Mouse (Mus musculus) megakaryocyte, embryonic 14.5 days (primary cell): ENCODE data around the gene Icam5. TPM values are rescaled to one million over a fixed set of nuclear protein-coding genes. Genes with fewer than 3 reads are reported as not detected.
"Not testable (repeated sequence)": the region's sequence is repeated elsewhere in the genome, so short reads cannot be mapped to it uniquely, and the experiment has no call there.

Experiments used
- H3K27me3 ChIP-seq: replicated peaks from 2 replicates; pipeline ENCODE3; 2012; ENCODE audit warnings: inconsistent platforms
- H3K36me3 ChIP-seq: replicated peaks from 2 replicates; pipeline ENCODE3; 2012; ENCODE audit warnings: low read length, inconsistent platforms, mixed read lengths
- H3K4me1 ChIP-seq: 2 replicates; pipeline ENCODE4 v1.6.1; 2012; ENCODE audit warnings: inconsistent platforms
- H3K4me3 ChIP-seq: replicated peaks from 2 replicates; pipeline ENCODE3; 2012; ENCODE audit warnings: moderate library complexity, mild to moderate bottlenecking, inconsistent platforms
- H3K9me3 ChIP-seq: 2 replicates; pipeline ENCODE4 v1.6.1; 2012; ENCODE audit warnings: inconsistent platforms
- FLI1 ChIP-seq: IDR thresholded peaks from 2 replicates; pipeline ENCODE4 v1.6.1; 2012; ENCODE audit warnings: low read length, inconsistent platforms, mixed read lengths
- GATA1 ChIP-seq: IDR thresholded peaks from 3 replicates; pipeline ENCODE4 v1.6.1; 2012; ENCODE audit warnings: mixed read lengths, low read length, inconsistent platforms, borderline replicate concordance
- polyA plus RNA-seq: library from polyadenylated mRNA; stranded (reverse); fragments of >175 nt; gene quantifications from 2 replicates; pipeline ENCODE4 v1.2.3, GENCODE M21; 2012; ENCODE audit warnings: low replicate concordance; ENCODE audit not compliant: insufficient read depth

Icam5 gene
- polyA plus RNA-seq, 1 experiment, result 3.0 TPM

DNA sequence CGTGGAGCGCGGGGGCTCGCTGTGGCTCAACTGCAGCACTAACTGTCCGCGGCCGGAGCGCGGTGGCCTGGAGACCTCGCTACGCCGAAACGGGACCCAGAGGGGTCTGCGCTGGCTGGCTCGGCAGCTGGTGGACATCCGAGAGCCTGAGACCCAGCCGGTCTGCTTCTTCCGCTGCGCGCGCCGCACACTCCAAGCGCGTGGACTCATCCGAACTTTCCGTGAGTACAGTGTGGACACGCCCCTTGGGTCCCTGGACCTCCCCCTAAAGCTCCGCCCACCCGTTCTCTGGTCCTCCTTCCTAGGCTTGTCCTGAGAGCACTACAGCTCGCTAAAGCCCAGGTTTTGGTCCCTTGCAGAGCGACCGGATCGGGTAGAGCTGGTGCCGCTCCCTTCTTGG lies 1.3 kb downstream of the Icam5 start:
- Histone ChIP-seq H3K4me3 (peak overlapping the region; percentile 94), H3K9me3 (peaks cover 10% of the 10 kb centered on the region; the same call in 1 of the 2 replicates), H3K4me1 (peaks cover 96% of the 10 kb centered on the region), H3K27me3 (peaks cover 66% of the 10 kb centered on the region), H3K36me3 (peaks cover 1% of the 10 kb centered on the region)
- TF ChIP-seq FLI1, result no peak
- TF ChIP-seq GATA1, result no peak

DNA sequence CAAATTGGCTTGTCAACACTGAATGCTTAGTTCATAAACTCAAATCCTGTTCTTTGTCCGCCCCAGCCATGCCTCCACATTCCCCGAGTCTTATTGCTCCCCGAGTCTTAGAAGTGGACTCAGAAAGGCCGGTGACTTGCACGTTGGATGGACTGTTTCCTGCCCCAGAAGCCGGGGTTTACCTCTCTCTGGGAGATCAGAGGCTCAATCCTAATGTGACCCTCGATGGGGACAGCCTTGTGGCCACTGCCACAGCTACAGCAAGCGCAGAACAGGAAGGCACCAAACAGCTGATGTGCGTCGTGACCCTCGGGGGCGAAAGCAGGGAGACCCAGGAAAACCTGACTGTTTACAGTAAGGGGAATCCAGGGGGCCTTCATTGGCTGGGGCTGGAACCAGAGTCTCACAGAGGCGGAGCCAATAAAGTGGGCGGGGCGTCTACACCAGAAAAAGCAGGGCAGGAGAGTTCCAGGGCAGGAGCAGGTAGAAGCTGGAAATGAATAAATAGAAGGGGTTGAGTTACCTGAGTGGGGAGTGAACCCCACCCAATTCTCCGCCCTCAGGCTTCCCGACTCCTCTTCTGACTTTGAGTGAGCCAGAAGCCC lies 2.7 kb downstream of the Icam5 start:
- peaks cover 77% of the 10 kb centered on the region for H3K27me3 ChIP-seq

DNA sequence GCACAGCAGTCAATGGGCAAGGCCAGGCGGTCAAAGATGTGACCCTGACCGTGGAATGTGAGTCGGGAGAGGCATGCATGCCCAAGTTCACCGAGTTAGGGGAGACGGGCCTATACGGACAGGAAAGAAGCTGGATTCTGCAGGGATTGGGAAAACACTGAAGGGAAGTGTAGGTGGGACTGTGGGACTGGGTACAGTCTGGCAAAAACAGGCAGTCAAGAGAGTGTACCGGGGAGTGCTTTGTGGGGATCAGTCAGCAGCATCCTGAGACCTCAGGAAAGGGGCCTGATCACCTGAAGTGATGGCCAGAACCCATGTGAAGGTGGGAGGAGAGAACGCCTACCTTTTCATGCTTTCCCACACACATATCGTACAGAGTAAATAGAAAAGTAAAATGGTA lies 3.7 kb downstream of the Icam5 start:
- Histone ChIP-seq H3K4me1 (peaks cover 80% of the 10 kb centered on the region), H3K4me3 (peak overlapping the region; percentile 85), H3K9me3 (peaks cover 23% of the 10 kb centered on the region), H3K36me3 (no peaks in the 10 kb centered on the region), H3K27me3 (peaks cover 85% of the 10 kb centered on the region)
- TF ChIP-seq GATA1 (no peak), FLI1 (no peak)

More for the DNA sequence above, 2.7 kb downstream of the Icam5 start:
- Histone ChIP-seq H3K4me1 (peaks cover 85% of the 10 kb centered on the region), H3K36me3 (no peaks in the 10 kb centered on the region), H3K4me3 (peak overlapping the region; percentile 85), H3K9me3 (peaks cover 21% of the 10 kb centered on the region)
- no peak for TF ChIP-seq GATA1
- TF ChIP-seq FLI1, result no peak

DNA sequence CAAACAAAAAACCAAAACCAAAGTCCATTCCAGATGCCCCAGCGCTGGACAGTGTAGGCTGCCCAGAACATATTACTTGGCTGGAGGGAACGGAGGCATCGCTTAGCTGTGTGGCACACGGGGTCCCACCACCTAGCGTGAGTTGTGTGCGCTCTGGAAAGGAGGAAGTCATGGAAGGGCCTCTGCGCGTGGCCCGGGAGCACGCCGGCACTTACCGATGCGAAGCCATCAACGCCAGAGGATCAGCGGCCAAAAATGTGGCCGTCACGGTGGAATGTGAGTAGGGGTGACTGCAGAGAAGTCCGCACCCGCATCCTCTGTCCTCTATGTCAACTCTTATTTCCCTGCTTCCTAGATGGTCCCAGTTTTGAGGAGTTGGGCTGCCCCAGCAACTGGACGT lies 4.3 kb downstream of the Icam5 start:
- peaks cover 23% of the 10 kb centered on the region for H3K9me3 ChIP-seq
- peak overlapping the region; percentile 85 for H3K4me3 ChIP-seq
- no peaks in the 10 kb centered on the region for H3K36me3 ChIP-seq
- no peak for TF ChIP-seq GATA1
- no peak for TF ChIP-seq FLI1
- H3K27me3 ChIP-seq, result peaks cover 85% of the 10 kb centered on the region
- peaks cover 80% of the 10 kb centered on the region for H3K4me1 ChIP-seq

DNA sequence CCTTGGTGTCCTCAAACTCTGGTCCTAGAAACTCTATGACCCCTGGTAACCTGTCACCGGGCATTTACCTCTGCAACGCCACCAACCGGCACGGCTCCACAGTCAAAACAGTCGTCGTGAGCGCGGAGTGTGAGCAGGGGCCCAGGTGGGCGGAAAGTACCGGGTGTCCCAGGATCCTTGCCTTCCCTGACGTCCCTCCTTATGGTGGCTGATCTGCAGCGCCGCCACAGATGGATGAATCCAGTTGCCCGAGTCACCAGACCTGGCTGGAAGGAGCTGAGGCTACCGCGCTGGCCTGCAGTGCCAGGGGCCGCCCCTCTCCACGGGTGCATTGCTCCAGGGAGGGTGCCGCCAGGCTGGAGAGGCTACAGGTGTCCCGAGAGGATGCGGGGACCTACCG lies 4.8 kb downstream of the Icam5 start:
- peak overlapping the region; percentile 85 for H3K4me3 ChIP-seq
- no peaks in the 10 kb centered on the region for H3K36me3 ChIP-seq
- TF ChIP-seq FLI1 (no peak), GATA1 (no peak)
- H3K27me3 ChIP-seq, result peaks cover 85% of the 10 kb centered on the region
- peaks cover 80% of the 10 kb centered on the region for H3K4me1 ChIP-seq
- H3K9me3 ChIP-seq, result peaks cover 23% of the 10 kb centered on the region

DNA sequence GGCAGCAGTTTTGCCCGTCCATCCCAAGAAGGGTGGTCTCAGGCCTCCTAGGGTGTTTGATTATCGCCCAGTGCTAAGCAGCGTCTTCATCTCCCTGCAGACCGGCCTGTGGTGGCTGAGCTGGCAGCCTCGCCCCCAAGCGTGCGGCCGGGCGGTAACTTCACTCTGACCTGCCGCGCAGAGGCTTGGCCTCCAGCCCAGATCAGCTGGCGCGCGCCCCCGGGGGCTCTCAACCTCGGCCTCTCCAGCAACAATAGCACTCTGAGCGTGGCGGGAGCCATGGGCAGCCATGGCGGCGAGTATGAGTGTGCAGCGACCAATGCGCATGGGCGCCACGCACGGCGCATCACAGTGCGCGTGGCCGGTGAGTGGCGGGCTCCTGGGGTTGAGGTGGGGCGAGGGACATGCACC lies 5.6 kb downstream of the Icam5 start:
- Histone ChIP-seq H3K27me3 (peaks cover 78% of the 10 kb centered on the region), H3K4me1 (peaks cover 74% of the 10 kb centered on the region), H3K4me3 (peak overlapping the region; percentile 85), H3K36me3 (no peaks in the 10 kb centered on the region), H3K9me3 (peaks cover 23% of the 10 kb centered on the region)
- TF ChIP-seq FLI1 (no peak), GATA1 (no peak)

DNA sequence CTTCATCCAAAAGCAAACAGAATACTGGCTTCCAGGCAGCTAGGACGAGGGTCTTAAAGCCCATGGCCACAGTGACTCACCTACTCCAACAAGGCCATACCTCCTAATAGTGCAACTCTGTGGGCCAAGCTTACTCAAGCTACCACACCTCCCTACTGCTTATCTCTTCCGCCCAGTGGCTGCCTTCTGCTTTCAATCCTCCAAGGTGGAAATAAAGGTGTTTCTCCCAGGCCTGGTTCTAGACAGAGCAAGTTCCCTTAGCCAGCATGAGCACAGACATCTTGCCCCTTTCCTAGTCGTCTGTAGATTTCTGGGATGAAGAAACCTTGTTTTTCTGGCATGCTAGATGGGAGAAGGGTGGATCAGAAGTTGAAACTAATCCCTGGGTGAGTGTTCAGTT lies 7.9 kb downstream of the Icam5 start:
- TF ChIP-seq FLI1, result no peak
- Histone ChIP-seq H3K27me3 (peaks cover 57% of the 10 kb centered on the region), H3K4me3 (no peak overlapping the region), H3K4me1 (peaks cover 59% of the 10 kb centered on the region), H3K36me3 (no peaks in the 10 kb centered on the region), H3K9me3 (peaks cover 23% of the 10 kb centered on the region)

DNA sequence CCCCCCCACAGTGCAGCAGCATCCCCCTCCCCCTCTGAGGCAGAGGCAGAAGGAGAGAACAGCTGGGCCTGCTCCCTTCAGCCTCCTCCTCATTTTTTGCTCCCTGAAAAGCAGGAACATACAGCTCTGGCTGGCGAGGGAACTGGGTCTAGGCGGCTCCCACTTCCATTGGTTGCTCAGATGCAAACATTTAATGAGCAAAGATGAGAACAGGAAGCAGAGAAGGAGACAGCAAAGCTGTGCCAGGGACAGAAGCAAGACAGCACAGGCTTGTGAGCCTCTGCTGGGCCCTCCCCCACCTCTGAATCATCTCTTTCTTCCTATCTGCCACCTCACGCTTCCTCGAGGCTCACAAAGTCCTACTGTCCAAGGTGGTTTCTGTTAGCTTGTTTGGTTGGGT lies 9.4 kb downstream of the Icam5 start:
- H3K27me3 ChIP-seq, result peaks cover 51% of the 10 kb centered on the region
- no peaks in the 10 kb centered on the region for H3K36me3 ChIP-seq
- TF ChIP-seq GATA1, result no peak
- no peak for TF ChIP-seq FLI1
- H3K9me3 ChIP-seq, result peaks cover 23% of the 10 kb centered on the region
- H3K4me3 ChIP-seq, result no peak overlapping the region
- peaks cover 43% of the 10 kb centered on the region for H3K4me1 ChIP-seq

DNA sequence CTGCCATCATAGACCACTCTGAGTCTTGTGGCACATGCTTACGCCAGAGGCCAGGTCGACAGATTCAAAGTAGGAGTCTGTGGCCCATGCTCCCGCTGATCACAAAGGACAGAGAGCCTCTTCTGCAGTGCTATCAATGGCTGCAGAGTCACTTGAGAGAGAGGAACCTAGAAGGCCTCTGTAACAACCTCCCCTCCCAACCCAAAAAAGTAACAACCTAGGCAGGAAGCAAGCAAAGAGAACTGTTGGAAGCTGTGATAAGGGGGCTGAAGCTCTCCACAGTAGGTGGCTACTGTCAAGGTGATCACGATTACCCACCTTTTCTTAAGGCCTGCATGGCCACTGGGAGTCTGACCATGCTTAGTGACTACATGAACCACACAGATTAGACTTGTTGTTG lies 11.7 kb downstream of the Icam5 start:
- Histone ChIP-seq H3K4me1 (peaks cover 24% of the 10 kb centered on the region), H3K9me3 (peaks cover 11% of the 10 kb centered on the region), H3K27me3 (peaks cover 39% of the 10 kb centered on the region), H3K36me3 (no peaks in the 10 kb centered on the region), H3K4me3 (no peak overlapping the region)
- TF ChIP-seq FLI1, result no peak
- no peak for TF ChIP-seq GATA1

DNA sequence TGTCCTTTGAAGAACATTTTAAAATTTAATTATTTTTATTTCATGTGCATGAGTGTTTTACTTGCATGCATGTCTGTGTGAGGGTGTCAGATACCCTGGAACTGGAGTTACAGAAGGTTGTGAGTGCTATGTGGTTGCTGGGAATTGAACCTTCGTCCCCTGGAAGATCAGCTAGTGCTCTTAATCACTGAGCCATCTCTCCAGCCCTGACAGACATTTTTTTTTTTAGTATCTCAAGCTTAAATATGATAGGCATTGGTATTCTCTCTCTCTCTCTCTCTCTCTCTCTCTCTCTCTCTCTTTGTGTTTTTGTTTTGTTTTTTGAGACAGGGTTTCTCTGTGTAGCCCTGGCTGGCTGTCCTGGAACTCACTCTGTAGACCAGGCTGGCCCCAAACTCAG lies 12.9 kb downstream of the Icam5 start:
- Histone ChIP-seq H3K27me3 (peaks cover 33% of the 10 kb centered on the region), H3K4me1 (peaks cover 24% of the 10 kb centered on the region)
- not testable (repeated sequence) for H3K4me3 ChIP-seq, H3K36me3 ChIP-seq, H3K9me3 ChIP-seq

DNA sequence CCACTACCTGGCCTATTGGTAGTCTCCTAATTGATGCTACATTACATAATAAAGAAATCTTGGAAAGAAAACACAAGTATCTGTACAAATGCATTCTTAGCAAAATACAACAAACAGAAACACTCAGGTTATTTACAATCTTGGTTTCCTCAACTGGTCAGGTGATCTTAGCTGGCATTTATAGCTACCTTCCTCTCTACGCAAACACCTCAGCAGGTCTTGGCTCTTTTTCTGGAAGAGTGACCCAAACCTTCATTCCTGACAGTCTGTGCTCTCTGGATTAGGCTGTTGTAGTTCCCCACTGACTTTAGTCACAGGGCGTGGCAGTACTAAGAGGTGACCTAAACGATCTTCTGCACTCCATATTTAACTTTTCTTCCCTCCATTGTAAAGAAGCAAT lies 13.4 kb downstream of the Icam5 start:
- Histone ChIP-seq H3K4me3 (no peak overlapping the region), H3K4me1 (peaks cover 22% of the 10 kb centered on the region), H3K9me3 (peaks cover 8% of the 10 kb centered on the region; the same call in 1 of the 2 replicates), H3K27me3 (peaks cover 30% of the 10 kb centered on the region), H3K36me3 (no peaks in the 10 kb centered on the region)
- TF ChIP-seq FLI1, result no peak
- TF ChIP-seq GATA1, result no peak
